Mouse (Mus musculus) kidney, embryonic 16.5 days (tissue): ENCODE data around the gene Tsg101. TPM values are rescaled to one million over a fixed set of nuclear protein-coding genes. Genes with fewer than 3 reads are reported as not detected.

Source experiments
- ATAC-seq: fragments of 200-750 bp; cut with Nextera tagmentation; 2 replicates; pipeline ENCODE4 v1.8.0; 2017; ENCODE audit warnings: moderate TSS enrichment; ENCODE audit not compliant: low FRiP score, low TSS enrichment
- H3K27ac ChIP-seq: fragments of 300-500 bp; sonication (generic); 2 replicates; pipeline ENCODE4 v1.5.1; 2014; ENCODE audit warnings: low read length
- H3K27me3 ChIP-seq: fragments of 300-500 bp; sonication (generic); 2 replicates; pipeline ENCODE4 v1.6.1; 2014; ENCODE audit warnings: low read length, control low read depth, mixed read lengths; ENCODE audit not compliant: insufficient read depth
- H3K36me3 ChIP-seq: fragments of 300-500 bp; sonication (generic); 2 replicates; pipeline ENCODE4 v1.6.1; 2014; ENCODE audit warnings: low read length, control low read depth, mixed read lengths; ENCODE audit not compliant: insufficient read depth
- H3K4me1 ChIP-seq: fragments of 300-500 bp; sonication (generic); 2 replicates; pipeline ENCODE4 v1.6.1; 2014; ENCODE audit warnings: low read length, control low read depth, mixed read lengths; ENCODE audit not compliant: insufficient read depth
- H3K4me2 ChIP-seq: fragments of 300-500 bp; sonication (generic); replicated peaks from 2 replicates; pipeline ENCODE4 v1.6.1; 2014; ENCODE audit warnings: low read depth, low read length
- H3K4me3 ChIP-seq: fragments of 300-500 bp; sonication (generic); 2 replicates; pipeline ENCODE4 v1.5.1; 2014; ENCODE audit warnings: mild to moderate bottlenecking, low read length
- H3K9ac ChIP-seq: fragments of 300-500 bp; sonication (generic); replicated peaks from 2 replicates; pipeline ENCODE4 v1.6.1; 2014; ENCODE audit warnings: low read length
- H3K9me3 ChIP-seq: fragments of 300-500 bp; sonication (generic); 2 replicates; pipeline ENCODE4 v1.6.1; 2016; ENCODE audit warnings: low read length, control low read depth
- WGBS: fragments of 180-500 bp; shearing (Covaris S2); extraction: QIAGEN DNeasy Blood & Tissue Kit; methylation state at CpG from one replicate; pipeline ENCODE4 v1.1.7; 2014; 5-methylcytosine and 5-hydroxymethylcytosine counted together
- polyA plus RNA-seq: library from polyadenylated mRNA; unstranded; fragments of >200 nt; fragmentation: Nextera tagmentation; extraction: Ambion mirVana; gene quantifications from 2 replicates; pipeline ENCODE4 v1.2.1, GENCODE M21; 2015

Gene Tsg101
- polyA plus RNA-seq, 1 experiment from 2014 or later = 163 TPM

- ATAC-seq = no peak
- WGBS = 92% methylated on average over 1 of the region's 1 CpGs
- Histone ChIP-seq H3K4me3 (no peak overlapping the region), H3K36me3 (peaks cover 79% of the 10 kb centered on the region), H3K27me3 (no peaks in the 10 kb centered on the region), H3K27ac (no peak overlapping the region), H3K4me1 (peaks cover 2% of the 10 kb centered on the region), H3K4me2 (no peak overlapping the region), H3K9ac (no peak overlapping the region), H3K9me3 (no peaks in the 10 kb centered on the region)
These were observed 67.1 kb downstream of the Tsg101 start for GRCm38 (mm10) chr7:46852666-46853065.

DNA sequence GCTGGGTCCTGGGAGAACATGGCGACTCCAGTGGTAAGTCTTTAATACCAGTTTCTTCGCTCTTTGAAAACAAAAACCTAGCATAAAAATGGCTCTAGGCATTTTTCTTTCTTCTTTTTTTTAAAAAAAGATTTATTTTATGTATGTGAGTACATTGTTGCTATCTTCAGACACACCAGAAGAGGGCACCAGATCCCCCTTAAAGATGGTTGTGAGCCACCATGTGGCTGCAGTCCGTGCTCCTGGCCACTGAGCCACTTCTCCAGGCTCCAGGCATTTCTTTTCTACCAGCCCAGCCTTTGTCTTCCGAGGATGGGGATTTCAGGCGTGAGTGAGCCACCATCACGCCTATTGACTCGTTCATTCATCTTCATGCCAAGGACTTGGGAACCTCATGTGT is 68.7 kb downstream of the Tsg101 start:
- Histone ChIP-seq H3K27ac (no peak overlapping the region), H3K4me1 (peaks cover 12% of the 10 kb centered on the region), H3K9ac (no peak overlapping the region), H3K4me3 (no peak overlapping the region), H3K36me3 (peaks cover 80% of the 10 kb centered on the region), H3K27me3 (no peaks in the 10 kb centered on the region), H3K4me2 (no peak overlapping the region), H3K9me3 (no peaks in the 10 kb centered on the region)
- ATAC-seq = no peak
- 88% methylated on average over 7 of the region's 7 CpGs for WGBS

GRCm38 (mm10) chr7:46849287-46849686 is 70.5 kb downstream of the Tsg101 start:
- no peak overlapping the region for H3K4me3 ChIP-seq
- 80% methylated on average over 5 of the region's 5 CpGs for WGBS
- H3K4me1 ChIP-seq = peaks cover 20% of the 10 kb centered on the region
- H3K9ac ChIP-seq = no peak overlapping the region
- peaks cover 63% of the 10 kb centered on the region for H3K36me3 ChIP-seq
- no peak for ATAC-seq
- H3K27me3 ChIP-seq = no peaks in the 10 kb centered on the region
- H3K9me3 ChIP-seq = no peaks in the 10 kb centered on the region
- H3K27ac ChIP-seq = no peak overlapping the region
- H3K4me2 ChIP-seq = no peak overlapping the region

DNA sequence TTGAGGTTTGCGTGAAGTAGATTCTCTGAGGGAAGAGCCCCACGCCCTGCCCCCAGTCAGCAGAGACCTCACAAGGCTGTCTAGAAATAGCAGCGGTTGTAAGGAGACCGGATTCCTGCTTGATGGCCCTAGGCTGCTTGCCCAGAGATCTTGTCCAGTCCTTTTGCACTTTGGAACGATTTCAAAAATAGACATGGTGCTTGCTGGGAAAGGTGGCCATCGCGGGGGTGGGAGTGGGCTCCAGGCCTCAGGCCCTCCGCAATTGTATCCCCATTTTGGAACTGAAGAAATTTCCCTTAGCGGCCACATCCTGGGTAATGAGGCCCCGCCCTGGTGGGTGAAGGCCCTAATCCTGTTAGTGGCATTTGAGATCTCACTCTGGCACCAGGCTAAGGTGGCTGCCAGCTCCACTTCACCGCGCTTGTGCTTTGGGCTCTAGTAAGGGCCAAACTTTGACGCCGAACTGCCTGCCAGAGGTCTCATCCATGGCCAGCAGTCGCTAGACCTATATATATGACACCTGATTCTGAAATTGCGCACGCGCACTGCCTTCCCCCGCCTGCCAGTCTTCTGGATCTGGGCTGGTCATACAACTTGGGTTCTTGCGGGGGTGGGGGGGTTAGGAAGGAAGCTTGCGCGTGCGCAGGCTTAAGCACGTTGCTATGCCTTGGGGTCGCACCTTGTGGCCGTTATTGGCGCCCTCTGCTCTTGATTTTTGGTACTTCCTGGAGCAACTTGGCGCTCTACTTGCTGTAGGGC is 73.1 kb downstream of the Tsg101 start:
- peak overlapping the region; percentile 96 for H3K27ac ChIP-seq
- ATAC-seq = peak; percentile 41
- H3K4me2 ChIP-seq = peak overlapping the region; percentile 91
- no peaks in the 10 kb centered on the region for H3K27me3 ChIP-seq
- 1% methylated on average over 28 of the region's 28 CpGs for WGBS
- H3K4me3 ChIP-seq = peak overlapping the region; percentile 97
- H3K36me3 ChIP-seq = peaks cover 40% of the 10 kb centered on the region
- H3K9me3 ChIP-seq = no peaks in the 10 kb centered on the region
- peaks cover 23% of the 10 kb centered on the region for H3K4me1 ChIP-seq
- peak overlapping the region; percentile 95 for H3K9ac ChIP-seq

DNA sequence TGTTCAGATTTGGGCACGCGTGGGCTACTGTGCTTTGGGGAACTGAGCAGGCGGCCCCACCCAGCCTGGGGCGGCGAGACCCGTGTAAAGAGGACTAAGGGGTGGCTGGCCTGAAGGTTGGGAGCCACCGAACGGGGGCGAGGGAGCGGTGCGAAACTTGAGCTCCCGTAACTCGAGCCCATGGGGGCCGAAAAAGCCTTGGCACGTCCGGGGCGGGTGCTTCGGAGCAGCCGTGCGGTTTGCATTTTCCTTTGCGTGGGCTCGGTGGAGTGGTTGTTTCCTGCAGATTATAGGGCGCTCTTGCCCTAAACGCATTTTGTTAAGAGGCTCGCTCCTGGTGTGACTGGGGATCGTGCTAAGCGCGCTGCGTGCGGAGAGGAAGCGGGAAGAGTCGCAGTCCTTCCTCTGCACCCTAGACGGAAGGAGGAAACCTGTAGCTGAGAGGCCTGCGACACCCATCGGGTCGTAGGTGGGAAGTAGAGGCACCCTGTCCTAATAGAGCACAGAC is 73.7 kb downstream of the Tsg101 start:
- H3K27ac ChIP-seq = peak overlapping the region; percentile 96
- ATAC-seq = peak; percentile 57
- no peaks in the 10 kb centered on the region for H3K9me3 ChIP-seq
- peak overlapping the region; percentile 97 for H3K4me3 ChIP-seq
- peak overlapping the region; percentile 95 for H3K9ac ChIP-seq
- no peaks in the 10 kb centered on the region for H3K27me3 ChIP-seq
- WGBS = under 1% methylated on average over 36 of the region's 36 CpGs
- peaks cover 23% of the 10 kb centered on the region for H3K4me1 ChIP-seq
- peak overlapping the region; percentile 91 for H3K4me2 ChIP-seq
- H3K36me3 ChIP-seq = peaks cover 34% of the 10 kb centered on the region

DNA sequence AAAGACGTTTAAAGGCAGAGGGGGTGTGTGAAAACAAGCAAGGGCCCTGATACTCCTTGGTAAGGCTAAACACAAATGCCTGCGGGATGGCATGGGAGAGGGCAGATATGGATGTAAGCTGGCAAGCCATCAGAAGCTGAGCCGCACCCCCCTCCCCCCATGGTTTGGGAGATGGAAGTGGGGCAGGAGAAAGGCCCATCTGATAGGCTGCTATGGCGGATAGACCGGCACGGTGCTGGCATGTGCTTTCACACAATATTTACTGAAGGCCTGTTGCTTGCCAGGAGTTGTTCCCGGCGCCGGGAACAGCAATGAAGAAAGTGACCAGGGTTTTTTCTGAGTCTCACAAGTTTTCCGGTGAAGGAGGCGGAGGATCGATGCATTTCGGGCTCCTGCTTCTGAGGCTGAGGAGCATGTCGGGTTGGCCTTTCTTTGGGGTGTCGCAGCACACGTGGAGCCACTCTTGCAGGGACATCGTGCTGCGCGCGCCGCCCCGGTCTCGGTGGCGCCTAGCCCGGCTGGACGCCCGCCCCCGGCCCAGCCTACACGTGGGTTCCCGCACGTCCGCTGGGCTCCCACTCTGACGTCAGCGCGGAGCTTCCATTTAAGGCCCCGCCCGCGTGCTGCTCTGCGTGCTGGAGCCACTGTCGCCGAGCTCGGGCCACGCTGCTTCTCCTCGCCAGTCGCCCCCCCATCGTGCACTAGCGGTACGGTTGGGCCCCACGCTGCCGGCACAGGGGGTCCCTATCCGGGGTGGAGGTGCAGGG is 74.4 kb downstream of the Tsg101 start:
- H3K4me1 ChIP-seq = peaks cover 23% of the 10 kb centered on the region

DNA sequence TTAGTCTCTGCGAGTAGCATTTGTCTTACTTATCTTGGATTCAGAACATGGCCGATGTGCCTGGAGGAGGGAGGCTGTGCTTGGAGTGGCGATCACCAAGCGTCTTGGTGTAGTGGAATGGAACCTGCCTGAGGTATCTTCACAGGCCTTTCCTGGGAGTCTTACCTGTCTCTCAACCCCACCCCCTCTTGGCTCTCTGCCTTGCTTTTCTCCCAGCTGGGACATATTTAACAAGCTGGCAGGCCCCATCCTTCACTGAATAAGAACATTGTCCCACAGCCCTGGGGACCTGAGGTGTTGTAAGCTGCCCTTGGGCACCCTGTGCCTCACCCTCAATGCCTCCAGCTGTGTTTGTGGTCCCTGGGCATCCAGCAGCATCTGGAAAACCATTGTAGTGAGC is 76.2 kb downstream of the Tsg101 start:
- no peak overlapping the region for H3K4me3 ChIP-seq
- H3K4me2 ChIP-seq = no peak overlapping the region
- WGBS = 92% methylated on average over 4 of the region's 4 CpGs
- no peak for ATAC-seq
- H3K9ac ChIP-seq = no peak overlapping the region
- peaks cover 39% of the 10 kb centered on the region for H3K4me1 ChIP-seq
- H3K9me3 ChIP-seq = no peaks in the 10 kb centered on the region
- no peaks in the 10 kb centered on the region for H3K27me3 ChIP-seq
- H3K36me3 ChIP-seq = peaks cover 11% of the 10 kb centered on the region; the same call in 1 of the 2 replicates
- no peak overlapping the region for H3K27ac ChIP-seq

More for the DNA sequence above, 74.4 kb downstream of the Tsg101 start:
- WGBS = under 1% methylated on average over 51 of the region's 51 CpGs
- peak overlapping the region; percentile 91 for H3K4me2 ChIP-seq
- H3K4me3 ChIP-seq = peak overlapping the region; percentile 97
- peak overlapping the region; percentile 95 for H3K9ac ChIP-seq
- peak; percentile 92 for ATAC-seq
- peak overlapping the region; percentile 96 for H3K27ac ChIP-seq
- H3K36me3 ChIP-seq = peaks cover 29% of the 10 kb centered on the region
- H3K9me3 ChIP-seq = no peaks in the 10 kb centered on the region
- H3K27me3 ChIP-seq = no peaks in the 10 kb centered on the region

GRCm38 (mm10) chr7:46842278-46842677 is 77.5 kb downstream of the Tsg101 start:
- Histone ChIP-seq H3K4me2 (no peak overlapping the region), H3K27me3 (no peaks in the 10 kb centered on the region), H3K4me3 (no peak overlapping the region), H3K36me3 (0 out of 2 replicates have a peak, but pooled peaks cover under 1% of the 10 kb centered on the region), H3K27ac (no peak overlapping the region), H3K9ac (no peak overlapping the region), H3K9me3 (no peaks in the 10 kb centered on the region), H3K4me1 (peaks cover 45% of the 10 kb centered on the region)
- WGBS = 35% methylated on average over 5 of the region's 5 CpGs
- no peak for ATAC-seq

GRCm38 (mm10) chr7:46840787-46841525 is 78.8 kb downstream of the Tsg101 start, which contains the start of gene Ldha:
Ldha (plus strand) TSS chr7:46841475.
- no peak within 1 kb of the TSS for H3K4me3 ChIP-seq
- no peak within 1 kb of the TSS for H3K4me2 ChIP-seq
- ATAC-seq = no peak
- no peaks in the 10 kb centered on the region for H3K9me3 ChIP-seq
- no peak within 1 kb of the TSS for H3K9ac ChIP-seq
- 0 out of 2 replicates have a peak within 1 kb of the TSS, but pooled peaks have one; percentile 91 for H3K27ac ChIP-seq
- 38% methylated on average over 6 of the region's 6 CpGs for WGBS
- no peaks in the 10 kb centered on the region for H3K27me3 ChIP-seq
- peaks cover 38% of the 10 kb centered on the region for H3K4me1 ChIP-seq
- no peaks in the 10 kb centered on the region for H3K36me3 ChIP-seq
